ENCODE assay signal across 22 mouse cellular contexts in the genomic region with DNA sequence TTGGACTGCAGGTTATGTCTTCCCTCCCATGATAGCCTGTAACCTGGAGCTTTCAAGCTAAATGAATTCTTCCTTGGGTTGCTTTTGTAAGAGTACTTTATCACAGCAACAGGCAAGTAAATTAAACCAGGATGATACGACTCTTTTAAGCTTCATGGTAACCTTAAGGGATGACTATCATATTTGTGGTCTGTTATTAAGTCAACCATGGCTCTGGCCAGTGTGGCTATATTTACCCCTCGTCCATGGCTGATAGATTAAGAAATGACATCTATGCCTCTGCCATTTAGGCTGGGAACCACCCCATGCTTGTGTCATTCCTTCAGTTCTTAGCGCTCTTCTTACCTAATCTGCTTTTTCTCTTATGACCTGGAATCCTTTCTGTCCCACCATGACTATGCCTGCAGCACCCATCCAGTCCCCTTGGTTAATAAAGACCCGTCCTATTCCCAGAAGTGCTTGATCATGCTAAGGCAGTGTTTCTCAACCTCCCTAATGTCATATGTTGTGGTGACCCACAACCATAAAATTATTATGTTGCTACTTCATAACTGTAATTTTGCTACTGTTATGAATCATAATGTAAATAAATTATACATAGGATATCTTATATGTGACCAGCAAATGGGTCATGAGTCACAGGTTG.
DNase-seq lines count a peak whose midpoint lies in the region; ATAC-seq and TF ChIP-seq lines count a peak whose summit lies in the region.
"Had no signal": no experiment of that assay in that cellular context is flagged by ENCODE, and none has a peak within 500 bp of the region (broad histone marks: within the 10 kb centered on the region; RNA-seq: fewer than 3 reads in every experiment).

No protein-coding gene starts in this region.

- H3K27ac ChIP-seq in midbrain, embryonic 11.5 days (ENCODE audit: low read depth, low read length) = no peak overlapping the region
- no peak overlapping the region for H3K27ac ChIP-seq in midbrain, embryonic 16.5 days (ENCODE audit: low read length)

- H3K9ac ChIP-seq in midbrain, embryonic 11.5 days (ENCODE audit: low read length) = no peak overlapping the region
- H3K9ac ChIP-seq in midbrain, embryonic 16.5 days (ENCODE audit: low read depth, low read length) = no peak overlapping the region

- peak; percentile 59 for DNase-seq in midbrain, embryonic 11.5 days (ENCODE audit: low spot score, missing footprints)
- DNase-seq in Patski (ENCODE audit: low read depth, low spot score) = peak; percentile 34
- no peak for DNase-seq in kidney, postnatal 10 days
- no peak for DNase-seq in kidney, adult 11 months
- DNase-seq: adrenal gland, adult 2 months; adrenal gland, adult 8-10 months; adrenal gland, postnatal 10 days; adrenal gland, postnatal 14 days; adrenal gland, postnatal 25 days; adrenal gland, postnatal 36 days; B cell, adult 2 months; cerebellum, adult 11 months; cerebellum, adult 11-12 months; cerebellum, adult 18-20 months; cerebellum, adult 2 months; cerebellum, adult 8-10 months had no signal

- no peak overlapping the region for H3K4me3 ChIP-seq in midbrain, embryonic 11.5 days (ENCODE audit: low read depth, low read length)
- no peak overlapping the region for H3K4me3 ChIP-seq in midbrain, embryonic 16.5 days (ENCODE audit: low read depth, low read length)
- no peak overlapping the region for H3K4me3 ChIP-seq in C2C12 (ENCODE audit: insufficient read depth, poor library complexity, severe bottlenecking)

- no peak for TF ChIP-seq CTCF in C2C12 (IDR thresholded peaks at IDR 0.05; ENCODE audit: control insufficient read depth, insufficient read depth, insufficient read length)
- no peak for TF ChIP-seq CTCF in Patski (IDR thresholded peaks at IDR 0.05)

- H3K79me2 ChIP-seq in C2C12 (ENCODE audit: control insufficient read depth, insufficient read depth) = no peaks in the 10 kb centered on the region

- ATAC-seq in midbrain, embryonic 11.5 days (ENCODE audit: low FRiP score) = no peak
- no peak for ATAC-seq in midbrain, embryonic 16.5 days
- ATAC-seq in Patski = peak; percentile 97
- ATAC-seq: activated CD4-positive, CD25-positive, alpha-beta regulatory T cell, adult 4 months; CD4-positive, CD25-positive, alpha-beta regulatory T cell, adult 4 months had no signal

- no peaks in the 10 kb centered on the region for H3K4me1 ChIP-seq in midbrain, embryonic 11.5 days (ENCODE audit: control insufficient read depth, insufficient read depth, low read length)
- H3K4me1 ChIP-seq in midbrain, embryonic 16.5 days (ENCODE audit: control insufficient read depth, insufficient read depth, low read length) = no peaks in the 10 kb centered on the region

- no peaks in the 10 kb centered on the region for H3K9me3 ChIP-seq in midbrain, embryonic 11.5 days (ENCODE audit: control insufficient read depth, low read length)
- H3K9me3 ChIP-seq in midbrain, embryonic 16.5 days (replicated peaks; ENCODE audit: control insufficient read depth, low read length, poor library complexity, severe bottlenecking) = no peaks in the 10 kb centered on the region

- WGBS in midbrain, embryonic 11.5 days = 86% methylated on average over 4 of the region's 4 CpGs
- WGBS in midbrain, embryonic 16.5 days = 91% methylated on average over 4 of the region's 4 CpGs

- H3ac ChIP-seq in C2C12 (ENCODE audit: control insufficient read depth, insufficient read length, low read depth) = no peak overlapping the region

- CTCF ChIA-PET in Patski (lab: Charles Lee) = no interaction called here

- H3K79me3 ChIP-seq in C2C12 (ENCODE audit: low read depth) = no peaks in the 10 kb centered on the region

- POLR2A ChIA-PET in Patski (lab: Charles Lee) = no interaction called here

- in situ Hi-C loops in Patski (cut with MboI; ENCODE audit: low pct_unique_long_range_greater_than_20kb) = no loop called here

- no peaks in the 10 kb centered on the region for H3K27me3 ChIP-seq in midbrain, embryonic 11.5 days (ENCODE audit: control insufficient read depth, insufficient read depth, low read length)
- no peaks in the 10 kb centered on the region for H3K27me3 ChIP-seq in midbrain, embryonic 16.5 days (ENCODE audit: control insufficient read depth, insufficient read depth, low read depth, low read length)
- H3K27me3 ChIP-seq in C2C12 (ENCODE audit: control insufficient read depth, insufficient read depth, insufficient read length) (peaks cover 3% of the 10 kb centered on the region), Patski (no peaks in the 10 kb centered on the region)
- H3K27me3 ChIP-seq: CH12.LX had no signal

- no peak overlapping the region for H3K4me2 ChIP-seq in midbrain, embryonic 11.5 days
- H3K4me2 ChIP-seq in midbrain, embryonic 16.5 days (ENCODE audit: low read length) = no peak overlapping the region

- no peaks in the 10 kb centered on the region for H3K36me3 ChIP-seq in midbrain, embryonic 11.5 days (ENCODE audit: control insufficient read depth, insufficient read depth, low read length)
- H3K36me3 ChIP-seq in midbrain, embryonic 16.5 days (ENCODE audit: control insufficient read depth, insufficient read depth, low read length) = no peaks in the 10 kb centered on the region
- no peaks in the 10 kb centered on the region for H3K36me3 ChIP-seq in C2C12 (ENCODE audit: control insufficient read depth, insufficient read depth)
- H3K36me3 ChIP-seq: G1E had no signal

TF ChIP-seq in C2C12, 6 proteins besides CTCF, POLR2A, EP300 and RAD21:
- TF ChIP-seq MAX (IDR thresholded peaks at IDR 0.05) (no peak), CEBPB (IDR thresholded peaks at IDR 0.05; ENCODE audit: low read depth) (peak; percentile 73)

Comparison
In these comparisons a context has a peak if more than half of its experiments do, and no peak if none do; other contexts are left out.
1. DNase-seq: peak in midbrain, embryonic 11.5 days (single experiment) and Patski (single experiment); none in kidney, postnatal 10 days (single experiment) and kidney, adult 11 months (single experiment).